20 mouse cellular contexts compared by ENCODE assay signal in genomic region chr14:33965675-33966074, GRCm38 (mm10). TPM values are rescaled to one million over a fixed set of nuclear protein-coding genes. Genes with fewer than 3 reads are reported as not detected.
DNase-seq lines count a peak whose midpoint lies in the region; ATAC-seq and TF ChIP-seq lines count a peak whose summit lies in the region.
"Had no signal": no experiment of that assay in that cellular context is flagged by ENCODE, and none has a peak within 500 bp of the region (broad histone marks: within the 10 kb centered on the region; RNA-seq: fewer than 3 reads in every experiment).

No protein-coding gene starts in this region.

- no peak overlapping the region for H3K4me3 ChIP-seq in liver, embryonic 14.5 days (ENCODE audit: insufficient read depth in 1 of 2, low read depth in 2 of 2, low read length in 2 of 2)
- no peak overlapping the region for H3K4me3 ChIP-seq in liver, embryonic 11.5 days (ENCODE audit: low read depth, low read length)
- peak overlapping the region; percentile 76 for H3K4me3 ChIP-seq in testis, adult 2 months (ENCODE audit: control insufficient read depth, low read depth, low read length)
- H3K4me3 ChIP-seq: hindbrain, embryonic 10.5 days; liver, embryonic 13.5 days; midbrain, embryonic 12.5 days had no signal

- no peak for ATAC-seq in liver, embryonic 14.5 days (ENCODE audit: insufficient read depth)
- ATAC-seq in liver, embryonic 11.5 days (replicated peaks; ENCODE audit: low FRiP score): no peak
- ATAC-seq: activated CD4-positive, CD25-positive, alpha-beta regulatory T cell, adult 4 months had no signal

- DNase-seq in embryo, embryonic 10 days (ENCODE audit: low spot score): peak; percentile 30
- no peak for DNase-seq in embryo, embryonic 9.5 days (ENCODE audit: extremely low spot score)
- no peak for DNase-seq in liver, embryonic 14.5 days (ENCODE audit: low read depth in 3 of 3, low spot score in 3 of 3)
- no peak for DNase-seq in liver, embryonic 11.5 days (ENCODE audit: low spot score)
- DNase-seq in R1 (ENCODE audit: low read depth, low spot score): peak; percentile 69
- no peak for DNase-seq in ovary, postnatal 36 days (ENCODE audit: low spot score)
- no peak for DNase-seq in thymus, postnatal 0 days (ENCODE audit: low spot score)
- DNase-seq: cerebellum, adult 11 months; cerebellum, postnatal 36 days; kidney, adult 11 months; kidney, postnatal 14 days; left cerebral cortex, postnatal 4 days; liver, embryonic 13.5 days had no signal

- no peak overlapping the region for H3K27ac ChIP-seq in liver, embryonic 14.5 days
- H3K27ac ChIP-seq in liver, embryonic 11.5 days (ENCODE audit: low read depth, low read length): no peak overlapping the region
- H3K27ac ChIP-seq in testis, adult 2 months (ENCODE audit: control insufficient read depth, insufficient read depth, low read depth, low read length): no peak overlapping the region
- H3K27ac ChIP-seq: hindbrain, embryonic 10.5 days; liver, embryonic 13.5 days; midbrain, embryonic 12.5 days had no signal

- no peak overlapping the region for H3K9ac ChIP-seq in liver, embryonic 14.5 days (replicated peaks)
- no peak overlapping the region for H3K9ac ChIP-seq in liver, embryonic 11.5 days (ENCODE audit: low read depth, low read length)
- H3K9ac ChIP-seq: liver, embryonic 13.5 days; midbrain, embryonic 12.5 days had no signal

- no peaks in the 10 kb centered on the region for H3K36me3 ChIP-seq in liver, embryonic 14.5 days (replicated peaks; ENCODE audit: control insufficient read depth, insufficient read depth, low read depth)
- H3K36me3 ChIP-seq in liver, embryonic 11.5 days (ENCODE audit: control insufficient read depth, insufficient read depth, low read length): no peaks in the 10 kb centered on the region
- no peaks in the 10 kb centered on the region for H3K36me3 ChIP-seq in testis, adult 2 months (ENCODE audit: control insufficient read depth, insufficient read depth, low read length)
- H3K36me3 ChIP-seq: hindbrain, embryonic 10.5 days; liver, embryonic 13.5 days; midbrain, embryonic 12.5 days had no signal

- TF ChIP-seq EP300 in liver, embryonic 14.5 days (IDR thresholded peaks at IDR 0.05; ENCODE audit: low read depth): no peak

- H3K27me3 ChIP-seq in liver, embryonic 14.5 days (ENCODE audit: control insufficient read depth, insufficient read depth, low read length): no peaks in the 10 kb centered on the region
- H3K27me3 ChIP-seq in liver, embryonic 11.5 days (replicated peaks; ENCODE audit: control insufficient read depth, insufficient read depth, low read length): no peaks in the 10 kb centered on the region
- no peaks in the 10 kb centered on the region for H3K27me3 ChIP-seq in testis, adult 2 months (ENCODE audit: control insufficient read depth, insufficient read depth, low read length)
- H3K27me3 ChIP-seq: liver, embryonic 13.5 days; midbrain, embryonic 12.5 days had no signal

- TF ChIP-seq CTCF in liver, embryonic 14.5 days (IDR thresholded peaks at IDR 0.05; ENCODE audit: low read depth): peak; percentile 33; the same call in 1 of the 2 replicates
- TF ChIP-seq CTCF in testis, adult 2 months (IDR thresholded peaks at IDR 0.05; ENCODE audit: control insufficient read depth, insufficient read depth, insufficient replicate concordance, low read depth, low read length): peak; percentile 61

- no peak for TF ChIP-seq POLR2A in testis, adult 2 months (IDR thresholded peaks at IDR 0.05; ENCODE audit: control insufficient read depth, low read depth, low read length)

- 53% methylated on average over 7 of the region's 7 CpGs for WGBS in liver, embryonic 14.5 days (ENCODE audit: insufficient replicate concordance)
- WGBS in liver, embryonic 11.5 days: 56% methylated on average over 7 of the region's 7 CpGs

- no peak overlapping the region for H3K4me2 ChIP-seq in liver, embryonic 14.5 days (ENCODE audit: low read depth)
- no peak overlapping the region for H3K4me2 ChIP-seq in liver, embryonic 11.5 days
- H3K4me2 ChIP-seq: liver, embryonic 13.5 days; midbrain, embryonic 12.5 days had no signal

- no peaks in the 10 kb centered on the region for H3K4me1 ChIP-seq in liver, embryonic 14.5 days (replicated peaks; ENCODE audit: control insufficient read depth in 2 of 2, insufficient read depth in 2 of 2, low read length in 1 of 2)
- no peaks in the 10 kb centered on the region for H3K4me1 ChIP-seq in liver, embryonic 11.5 days (replicated peaks; ENCODE audit: control insufficient read depth, insufficient read depth, low read length)
- H3K4me1 ChIP-seq in testis, adult 2 months (ENCODE audit: control insufficient read depth, insufficient read depth, low read length): peaks cover 6% of the 10 kb centered on the region
- H3K4me1 ChIP-seq: hindbrain, embryonic 10.5 days; liver, embryonic 13.5 days; midbrain, embryonic 12.5 days had no signal

- no peaks in the 10 kb centered on the region for H3K9me3 ChIP-seq in liver, embryonic 14.5 days (ENCODE audit: control insufficient read depth, low read length)
- H3K9me3 ChIP-seq in liver, embryonic 11.5 days (ENCODE audit: control insufficient read depth, low read length): no peaks in the 10 kb centered on the region
- H3K9me3 ChIP-seq: hindbrain, embryonic 10.5 days; liver, embryonic 13.5 days; midbrain, embryonic 12.5 days had no signal

RNA-seq across cellular contexts. Expression of gene Rbp3, which starts 11.9 kb away (rescaled TPM):
- polyA plus RNA-seq in liver, embryonic 14.5 days (2012; rRNA removed): 0.02 TPM in 2 replicates
- polyA plus RNA-seq in liver, embryonic 14.5 days (2014; fragmentation: Nextera tagmentation; extraction: Ambion mirVana): not detected in 2 replicates
- polyA plus RNA-seq in liver, embryonic 11.5 days (2014; fragmentation: Nextera tagmentation; extraction: Ambion mirVana): 0.12 TPM in 2 replicates
- 0.02 TPM in 2 replicates for polyA plus RNA-seq in testis, adult 2 months (2012; rRNA removed)
- polyA plus RNA-seq in thymus, postnatal 0 days (2015; fragmentation: Nextera tagmentation; extraction: Ambion mirVana): not detected in 2 replicates
- polyA plus RNA-seq: activated CD4-positive, CD25-positive, alpha-beta regulatory T cell, adult 4 months; embryonic facial prominence, embryonic 14.5 days; forebrain, embryonic 11.5 days; heart, embryonic 14.5 days; hindbrain, embryonic 10.5 days had no signal

RNA-seq across cellular contexts. Expression of gene Zfp488, which starts 12.9 kb away (rescaled TPM):
- 0.02 TPM in 1 of 2 replicates, not detected in the other for polyA plus RNA-seq in liver, embryonic 14.5 days (2012; rRNA removed)
- polyA plus RNA-seq in liver, embryonic 14.5 days (2014; fragmentation: Nextera tagmentation; extraction: Ambion mirVana): not detected in 2 replicates
- polyA plus RNA-seq in liver, embryonic 11.5 days (2014; fragmentation: Nextera tagmentation; extraction: Ambion mirVana): 0.08 TPM in 1 of 2 replicates, not detected in the other
- polyA plus RNA-seq in testis, adult 2 months (2012; rRNA removed): 0.46 and 0.55 TPM in 2 replicates
- not detected in 2 replicates for polyA plus RNA-seq in thymus, postnatal 0 days (2015; fragmentation: Nextera tagmentation; extraction: Ambion mirVana)
- polyA plus RNA-seq: activated CD4-positive, CD25-positive, alpha-beta regulatory T cell, adult 4 months; heart, embryonic 14.5 days; liver, embryonic 13.5 days had no signal

RNA-seq across cellular contexts. Expression of gene Gdf2, which starts 24.8 kb away (rescaled TPM):
- 3.6 and 4.1 TPM in 2 replicates for polyA plus RNA-seq in liver, embryonic 14.5 days (2012; rRNA removed)
- 6.6 and 7.9 TPM in 2 replicates for polyA plus RNA-seq in liver, embryonic 14.5 days (2014; fragmentation: Nextera tagmentation; extraction: Ambion mirVana)
- polyA plus RNA-seq in liver, embryonic 11.5 days (2014; fragmentation: Nextera tagmentation; extraction: Ambion mirVana): 17.4 and 18.4 TPM in 2 replicates
- polyA plus RNA-seq in testis, adult 2 months (2012; rRNA removed): not detected in 2 replicates
- not detected in 2 replicates for polyA plus RNA-seq in thymus, postnatal 0 days (2015; fragmentation: Nextera tagmentation; extraction: Ambion mirVana)
- polyA plus RNA-seq: activated CD4-positive, CD25-positive, alpha-beta regulatory T cell, adult 4 months; embryonic facial prominence, embryonic 14.5 days; forebrain, embryonic 11.5 days; heart, embryonic 14.5 days; hindbrain, embryonic 10.5 days; midbrain, embryonic 12.5 days had no signal

RNA-seq across cellular contexts. Expression of gene Gdf10, which starts 42.3 kb away (rescaled TPM):
- polyA plus RNA-seq in liver, embryonic 14.5 days (2012; rRNA removed): 3.7 and 3.9 TPM in 2 replicates
- 4.8 and 4.9 TPM in 2 replicates for polyA plus RNA-seq in liver, embryonic 14.5 days (2014; fragmentation: Nextera tagmentation; extraction: Ambion mirVana)
- 23.9 and 25.9 TPM in 2 replicates for polyA plus RNA-seq in liver, embryonic 11.5 days (2014; fragmentation: Nextera tagmentation; extraction: Ambion mirVana)
- 0.26 and 1.3 TPM in 2 replicates for polyA plus RNA-seq in testis, adult 2 months (2012; rRNA removed)
- polyA plus RNA-seq in thymus, postnatal 0 days (2015; fragmentation: Nextera tagmentation; extraction: Ambion mirVana): 1.9 and 2.5 TPM in 2 replicates
- polyA plus RNA-seq: activated CD4-positive, CD25-positive, alpha-beta regulatory T cell, adult 4 months had no signal

RNA-seq across cellular contexts. Expression of gene Gm30083, which starts 49.3 kb away (rescaled TPM):
- not detected in 2 replicates for polyA plus RNA-seq in liver, embryonic 14.5 days (2012; rRNA removed)
- not detected in 2 replicates for polyA plus RNA-seq in liver, embryonic 14.5 days (2014; fragmentation: Nextera tagmentation; extraction: Ambion mirVana)
- polyA plus RNA-seq in liver, embryonic 11.5 days (2014; fragmentation: Nextera tagmentation; extraction: Ambion mirVana): not detected in 2 replicates
- polyA plus RNA-seq in testis, adult 2 months (2012; rRNA removed): 27.0 and 30.6 TPM in 2 replicates
- not detected in 2 replicates for polyA plus RNA-seq in thymus, postnatal 0 days (2015; fragmentation: Nextera tagmentation; extraction: Ambion mirVana)
- polyA plus RNA-seq: activated CD4-positive, CD25-positive, alpha-beta regulatory T cell, adult 4 months; embryonic facial prominence, embryonic 14.5 days; forebrain, embryonic 11.5 days; heart, embryonic 14.5 days; hindbrain, embryonic 10.5 days; liver, embryonic 13.5 days; midbrain, embryonic 12.5 days had no signal

Comparison
In these comparisons a context has a peak if more than half of its experiments do, and no peak if none do; other contexts are left out.
1. DNase-seq: peak in embryo, embryonic 10 days (single experiment) and R1 (single experiment); none in embryo, embryonic 9.5 days (single experiment), liver, embryonic 14.5 days (0 of 3), liver, embryonic 11.5 days (single experiment), ovary, postnatal 36 days (single experiment) and thymus, postnatal 0 days (single experiment).